Mouse (Mus musculus): ENCODE results near the gene Prss16. TPM values are rescaled to one million over a fixed set of nuclear protein-coding genes. Genes with fewer than 3 reads are reported as not detected.
A peak's percentile ranks its signal among the peaks of the same experiment; 100 is the strongest.

Prss16 gene
- polyA plus RNA-seq, 2 experiments = 0.23 to 0.39 TPM

DNA sequence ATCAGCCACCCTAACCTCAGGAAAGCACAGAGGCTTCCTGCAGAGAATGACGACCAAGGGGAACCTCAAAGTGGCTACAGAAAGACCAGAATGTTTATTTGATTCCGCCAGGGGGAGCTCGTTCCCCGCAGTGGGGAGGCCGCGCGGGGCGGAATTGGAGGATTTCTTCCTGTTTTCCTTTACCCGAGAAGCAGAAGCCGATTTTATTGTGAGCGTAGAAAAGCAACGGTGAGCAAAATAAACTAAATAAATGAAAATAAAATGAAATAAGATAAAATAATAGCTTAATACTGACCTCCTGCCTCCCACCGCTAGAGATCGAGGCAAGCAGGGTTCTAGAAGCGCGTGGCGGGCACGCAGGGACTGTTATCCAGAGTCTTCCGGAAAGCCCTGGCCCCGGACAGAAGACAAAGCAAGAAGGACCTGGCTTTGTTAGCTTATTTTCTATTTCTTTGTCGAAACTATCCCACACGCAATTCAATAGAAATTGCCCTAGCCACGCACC lies 35.3 kb downstream of the Prss16 start:
- DNase-seq (ENCODE audit: low read depth in 3 of 3, low spot score in 3 of 3) = peak; percentile 75 to 87 (median 77)
- H3K9me3 ChIP-seq (ENCODE audit: control insufficient read depth, low read length) = no peaks in the 10 kb centered on the region
- H3K9ac ChIP-seq (replicated peaks) = peak overlapping the region; percentile 76
- H3K4me1 ChIP-seq (replicated peaks; ENCODE audit: control insufficient read depth in 2 of 2, insufficient read depth in 2 of 2, low read length in 1 of 2) = peaks cover 2 to 3% of the 10 kb centered on the region in 2 experiments; a peak in 2 of 4 replicates
- under 1% methylated on average over 23 of the region's 23 CpGs for WGBS (ENCODE audit: insufficient replicate concordance)
- ATAC-seq (ENCODE audit: insufficient read depth) = peak; percentile 83
- peak overlapping the region; percentile 86 for H3K27ac ChIP-seq
- peaks cover 6% of the 10 kb centered on the region for H3K27me3 ChIP-seq (ENCODE audit: control insufficient read depth, insufficient read depth, low read length)
- H3K36me3 ChIP-seq (replicated peaks; ENCODE audit: control insufficient read depth, insufficient read depth, low read depth) = no peaks in the 10 kb centered on the region
- H3K4me2 ChIP-seq (ENCODE audit: low read depth) = peak overlapping the region; percentile 70
- peak overlapping the region; percentile 79 to 100 for H3K4me3 ChIP-seq (ENCODE audit: insufficient read depth in 1 of 2, low read depth in 2 of 2, low read length in 2 of 2)
- peak; percentile 97 for TF ChIP-seq CTCF (IDR thresholded peaks at IDR 0.05; ENCODE audit: low read depth)
- no peak for TF ChIP-seq EP300 (IDR thresholded peaks at IDR 0.05; ENCODE audit: low read depth)

DNA sequence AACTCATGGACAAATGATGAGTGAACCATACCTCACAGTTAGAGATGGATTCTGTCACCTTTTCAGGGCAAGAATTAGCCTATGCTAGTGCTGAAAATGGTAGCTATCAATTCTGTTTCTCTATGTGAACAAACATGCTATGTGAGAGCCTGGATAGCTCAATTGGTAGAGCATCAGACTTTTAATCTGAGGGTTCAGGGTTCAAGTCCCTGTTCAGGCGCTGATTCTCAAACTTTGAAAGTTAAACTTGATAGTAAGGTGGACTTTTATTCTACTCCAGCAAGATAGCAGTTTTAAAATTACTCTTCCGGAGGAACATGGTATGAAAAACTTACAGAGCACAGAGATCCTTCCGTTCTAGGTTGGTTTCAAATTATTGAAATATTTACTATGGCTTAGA lies 37.9 kb downstream of the Prss16 start:
- Histone ChIP-seq H3K36me3 (replicated peaks; ENCODE audit: control insufficient read depth, insufficient read depth, low read depth) (no peaks in the 10 kb centered on the region), H3K9me3 (ENCODE audit: control insufficient read depth, low read length) (no peaks in the 10 kb centered on the region), H3K4me1 (replicated peaks; ENCODE audit: control insufficient read depth in 2 of 2, insufficient read depth in 2 of 2, low read length in 1 of 2) (peaks cover 2 to 3% of the 10 kb centered on the region in 2 experiments; a peak in 2 of 4 replicates), H3K9ac (replicated peaks) (no peak overlapping the region), H3K4me3 (ENCODE audit: insufficient read depth in 1 of 2, low read depth in 2 of 2, low read length in 2 of 2) (no peak overlapping the region), H3K4me2 (ENCODE audit: low read depth) (no peak overlapping the region), H3K27ac (no peak overlapping the region), H3K27me3 (ENCODE audit: control insufficient read depth, insufficient read depth, low read length) (no peaks in the 10 kb centered on the region)
- WGBS (ENCODE audit: insufficient replicate concordance) = 16% methylated on average over 3 of the region's 3 CpGs
- DNase-seq (ENCODE audit: low read depth in 3 of 3, low spot score in 3 of 3) = peak in 1 of 3 experiments; percentile 2
- no peak for TF ChIP-seq CTCF (IDR thresholded peaks at IDR 0.05; ENCODE audit: low read depth)
- no peak for TF ChIP-seq EP300 (IDR thresholded peaks at IDR 0.05; ENCODE audit: low read depth)
- no peak for ATAC-seq (ENCODE audit: insufficient read depth)

DNA sequence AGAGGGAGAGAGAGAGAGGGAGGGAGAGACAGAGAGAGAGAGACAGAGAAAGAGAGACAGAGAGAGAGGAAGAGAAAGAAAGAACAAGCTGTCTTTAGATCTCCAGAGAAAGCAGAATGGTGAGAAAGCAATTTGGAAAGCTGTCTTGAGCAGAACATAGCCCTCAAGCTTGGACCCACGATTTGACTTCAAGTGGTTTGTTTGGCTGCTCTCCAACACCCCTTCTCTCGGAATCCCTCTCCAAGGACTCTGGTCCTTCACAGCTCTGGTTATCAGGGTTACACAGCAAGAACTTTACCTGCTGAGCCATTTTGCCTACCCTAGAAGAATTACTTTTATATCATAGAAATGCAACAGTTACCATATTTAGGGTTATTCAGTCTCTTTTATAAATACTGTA lies 39.7 kb downstream of the Prss16 start:
- Histone ChIP-seq H3K36me3 (replicated peaks; ENCODE audit: control insufficient read depth, insufficient read depth, low read depth) (no peaks in the 10 kb centered on the region), H3K27ac (no peak overlapping the region), H3K4me3 (ENCODE audit: insufficient read depth in 1 of 2, low read depth in 2 of 2, low read length in 2 of 2) (no peak overlapping the region), H3K9ac (replicated peaks) (no peak overlapping the region), H3K9me3 (ENCODE audit: control insufficient read depth, low read length) (no peaks in the 10 kb centered on the region), H3K27me3 (ENCODE audit: control insufficient read depth, insufficient read depth, low read length) (no peaks in the 10 kb centered on the region), H3K4me2 (ENCODE audit: low read depth) (no peak overlapping the region), H3K4me1 (replicated peaks; ENCODE audit: control insufficient read depth in 2 of 2, insufficient read depth in 2 of 2, low read length in 1 of 2) (peaks cover 0 to 3% of the 10 kb centered on the region in 2 experiments; a peak in 2 of 4 replicates)
- DNase-seq (ENCODE audit: low read depth in 3 of 3, low spot score in 3 of 3) = no peak
- 36% methylated on average over 2 of the region's 2 CpGs for WGBS (ENCODE audit: insufficient replicate concordance)
- ATAC-seq (ENCODE audit: insufficient read depth) = no peak
- no peak for TF ChIP-seq CTCF (IDR thresholded peaks at IDR 0.05; ENCODE audit: low read depth)

DNA sequence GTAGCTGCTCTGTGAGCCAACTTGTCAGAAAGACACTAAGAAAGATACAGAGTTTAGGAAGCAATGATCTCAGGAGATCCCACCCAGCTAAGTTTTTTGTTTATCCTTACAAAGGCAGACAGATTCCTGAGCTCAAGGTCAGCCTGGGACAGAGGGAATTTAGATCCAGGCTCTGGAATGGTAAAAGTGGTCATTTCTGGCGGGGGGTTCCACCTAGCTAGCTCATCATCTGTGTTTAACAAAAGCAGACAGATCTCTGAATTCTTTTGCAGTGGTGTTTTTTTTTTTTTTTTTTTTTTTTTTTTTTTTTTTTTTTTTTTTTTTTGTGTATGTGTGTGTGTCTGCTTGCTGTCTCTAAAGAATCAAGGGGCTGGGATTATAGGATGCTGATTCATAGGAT lies 40.3 kb downstream of the Prss16 start:
- no peaks in the 10 kb centered on the region for H3K27me3 ChIP-seq (ENCODE audit: control insufficient read depth, insufficient read depth, low read length)
- TF ChIP-seq CTCF (IDR thresholded peaks at IDR 0.05; ENCODE audit: low read depth) = no peak
- no peak for TF ChIP-seq EP300 (IDR thresholded peaks at IDR 0.05; ENCODE audit: low read depth)
- ATAC-seq (ENCODE audit: insufficient read depth) (no peak), DNase-seq (ENCODE audit: low read depth in 3 of 3, low spot score in 3 of 3) (no peak)
- no peak overlapping the region for H3K4me2 ChIP-seq (ENCODE audit: low read depth)
- 29% methylated on average over 1 of the region's 1 CpGs for WGBS (ENCODE audit: insufficient replicate concordance)
- no peaks in the 10 kb centered on the region for H3K36me3 ChIP-seq (replicated peaks; ENCODE audit: control insufficient read depth, insufficient read depth, low read depth)
- H3K4me3 ChIP-seq (ENCODE audit: insufficient read depth in 1 of 2, low read depth in 2 of 2, low read length in 2 of 2) = no peak overlapping the region
- no peaks in the 10 kb centered on the region for H3K9me3 ChIP-seq (ENCODE audit: control insufficient read depth, low read length)
- H3K9ac ChIP-seq (replicated peaks) = no peak overlapping the region
- H3K4me1 ChIP-seq (replicated peaks; ENCODE audit: control insufficient read depth in 2 of 2, insufficient read depth in 2 of 2, low read length in 1 of 2) = peaks cover 0 to 3% of the 10 kb centered on the region in 2 experiments; a peak in 2 of 4 replicates
- H3K27ac ChIP-seq = no peak overlapping the region

Small RNA genes within 50 kb of the gene (microRNA-seq; reads per million reads assigned to microRNA genes)
- gene Gm44390 (not detected), gene Gm44486 (not detected)

Other genes starting within 250 kb of the Prss16 start
- 8.2 and 9.4 TPM in 2 replicates for gene Hist1h1b, start 229.1 kb downstream of the Prss16 start, polyA plus RNA-seq (2012; rRNA removed)
- 19.7 and 20.6 TPM in 2 replicates for gene Hist1h1b, start 229.1 kb downstream of the Prss16 start, polyA plus RNA-seq (2014; fragmentation: Nextera tagmentation; extraction: Ambion mirVana)
- gene Hist1h3i, start 226.4 kb downstream of the Prss16 start, polyA plus RNA-seq (2012; rRNA removed) = 37.6 and 93.8 TPM in 2 replicates
- 299 and 331 TPM in 2 replicates for gene Hist1h3i, start 226.4 kb downstream of the Prss16 start, polyA plus RNA-seq (2014; fragmentation: Nextera tagmentation; extraction: Ambion mirVana)
- gene Hist1h2an, start 222.5 kb downstream of the Prss16 start, polyA plus RNA-seq (2012; rRNA removed) = 10.9 and 22.9 TPM in 2 replicates
- 12.7 and 14.7 TPM in 2 replicates for gene Hist1h2an, start 222.5 kb downstream of the Prss16 start, polyA plus RNA-seq (2014; fragmentation: Nextera tagmentation; extraction: Ambion mirVana)
- gene Hist1h2bp, start 222.3 kb downstream of the Prss16 start, polyA plus RNA-seq (2012; rRNA removed) = 2.6 and 4.2 TPM in 2 replicates
- 3.0 and 4.1 TPM in 2 replicates for gene Hist1h2bp, start 222.3 kb downstream of the Prss16 start, polyA plus RNA-seq (2014; fragmentation: Nextera tagmentation; extraction: Ambion mirVana)
- 13.1 and 13.4 TPM in 2 replicates for gene Hist1h2bq, start 199.5 kb downstream of the Prss16 start, polyA plus RNA-seq (2012; rRNA removed)
- 16.9 and 21.6 TPM in 2 replicates for gene Hist1h2bq, start 199.5 kb downstream of the Prss16 start, polyA plus RNA-seq (2014; fragmentation: Nextera tagmentation; extraction: Ambion mirVana)
- gene Hist1h2ao, start 199.3 kb downstream of the Prss16 start, polyA plus RNA-seq (2012; rRNA removed) = 0.24 TPM in 1 of 2 replicates, not detected in the other
- gene Hist1h2ao, start 199.3 kb downstream of the Prss16 start, polyA plus RNA-seq (2014; fragmentation: Nextera tagmentation; extraction: Ambion mirVana) = 3.4 TPM in 1 of 2 replicates, not detected in the other
- gene Hist1h4m, start 198.0 kb downstream of the Prss16 start, polyA plus RNA-seq (2012; rRNA removed) = not detected in 2 replicates
- gene Hist1h4m, start 198.0 kb downstream of the Prss16 start, polyA plus RNA-seq (2014; fragmentation: Nextera tagmentation; extraction: Ambion mirVana) = not detected in 2 replicates
- 37.4 and 50.3 TPM in 2 replicates for gene Hist1h4n, start 177.5 kb downstream of the Prss16 start, polyA plus RNA-seq (2012; rRNA removed)
- 33.6 and 35.5 TPM in 2 replicates for gene Hist1h4n, start 177.5 kb downstream of the Prss16 start, polyA plus RNA-seq (2014; fragmentation: Nextera tagmentation; extraction: Ambion mirVana)
- 88.3 and 95.9 TPM in 2 replicates for gene Hist1h2ap, start 176.2 kb downstream of the Prss16 start, polyA plus RNA-seq (2012; rRNA removed)
- 6,830 and 6,963 TPM in 2 replicates for gene Hist1h2ap, start 176.2 kb downstream of the Prss16 start, polyA plus RNA-seq (2014; fragmentation: Nextera tagmentation; extraction: Ambion mirVana)
- gene Hist1h2br, start 176.0 kb downstream of the Prss16 start, polyA plus RNA-seq (2012; rRNA removed) = 3.4 and 9.6 TPM in 2 replicates
- 18.0 and 22.9 TPM in 2 replicates for gene Hist1h2br, start 176.0 kb downstream of the Prss16 start, polyA plus RNA-seq (2014; fragmentation: Nextera tagmentation; extraction: Ambion mirVana)
- 0.30 and 0.41 TPM in 2 replicates for gene Zfp184, start 64.6 kb downstream of the Prss16 start, polyA plus RNA-seq (2012; rRNA removed)
- gene Zfp184, start 64.6 kb downstream of the Prss16 start, polyA plus RNA-seq (2014; fragmentation: Nextera tagmentation; extraction: Ambion mirVana) = 0.50 and 0.82 TPM in 2 replicates
- not detected in 2 replicates for gene Pom121l2, start 28.5 kb downstream of the Prss16 start, polyA plus RNA-seq (2012; rRNA removed)
- gene Pom121l2, start 28.5 kb downstream of the Prss16 start, polyA plus RNA-seq (2014; fragmentation: Nextera tagmentation; extraction: Ambion mirVana) = not detected in 2 replicates
- 8.7 and 17.9 TPM in 2 replicates for gene Hist1h2ah, start 25.8 kb upstream of the Prss16 start, polyA plus RNA-seq (2012; rRNA removed)
- 12.0 TPM in 2 replicates for gene Hist1h2ah, start 25.8 kb upstream of the Prss16 start, polyA plus RNA-seq (2014; fragmentation: Nextera tagmentation; extraction: Ambion mirVana)
- 17.7 and 25.1 TPM in 2 replicates for gene Hist1h2bk, start 26.1 kb upstream of the Prss16 start, polyA plus RNA-seq (2012; rRNA removed)
- gene Hist1h2bk, start 26.1 kb upstream of the Prss16 start, polyA plus RNA-seq (2014; fragmentation: Nextera tagmentation; extraction: Ambion mirVana) = 1.0 and 3.1 TPM in 2 replicates
- 66.4 and 87.2 TPM in 2 replicates for gene Hist1h4i, start 31.6 kb upstream of the Prss16 start, polyA plus RNA-seq (2012; rRNA removed)
- gene Hist1h4i, start 31.6 kb upstream of the Prss16 start, polyA plus RNA-seq (2014; fragmentation: Nextera tagmentation; extraction: Ambion mirVana) = 36.5 and 47.8 TPM in 2 replicates
- 35.2 and 55.3 TPM in 2 replicates for gene Hist1h2ag, start 33.2 kb upstream of the Prss16 start, polyA plus RNA-seq (2012; rRNA removed)
- 15.5 and 18.0 TPM in 2 replicates for gene Hist1h2ag, start 33.2 kb upstream of the Prss16 start, polyA plus RNA-seq (2014; fragmentation: Nextera tagmentation; extraction: Ambion mirVana)
- 21.4 and 38.1 TPM in 2 replicates for gene Hist1h2bj, start 33.5 kb upstream of the Prss16 start, polyA plus RNA-seq (2012; rRNA removed)
- 11.2 and 12.4 TPM in 2 replicates for gene Hist1h2bj, start 33.5 kb upstream of the Prss16 start, polyA plus RNA-seq (2014; fragmentation: Nextera tagmentation; extraction: Ambion mirVana)
- not detected in 2 replicates for gene Vmn1r188, start 74.7 kb upstream of the Prss16 start, polyA plus RNA-seq (2012; rRNA removed)
- gene Vmn1r188, start 74.7 kb upstream of the Prss16 start, polyA plus RNA-seq (2014; fragmentation: Nextera tagmentation; extraction: Ambion mirVana) = not detected in 2 replicates
- not detected in 2 replicates for gene Vmn1r189, start 96.1 kb upstream of the Prss16 start, polyA plus RNA-seq (2012; rRNA removed)
- gene Vmn1r189, start 96.1 kb upstream of the Prss16 start, polyA plus RNA-seq (2014; fragmentation: Nextera tagmentation; extraction: Ambion mirVana) = not detected in 2 replicates
- not detected in 2 replicates for gene Vmn1r191, start 174.2 kb upstream of the Prss16 start, polyA plus RNA-seq (2012; rRNA removed)
- gene Vmn1r191, start 174.2 kb upstream of the Prss16 start, polyA plus RNA-seq (2014; fragmentation: Nextera tagmentation; extraction: Ambion mirVana) = not detected in 2 replicates
- gene Vmn1r192, start 181.4 kb upstream of the Prss16 start, polyA plus RNA-seq (2012; rRNA removed) = not detected in 2 replicates
- not detected in 2 replicates for gene Vmn1r192, start 181.4 kb upstream of the Prss16 start, polyA plus RNA-seq (2014; fragmentation: Nextera tagmentation; extraction: Ambion mirVana)
- not detected in 2 replicates for gene Vmn1r193, start 213.4 kb upstream of the Prss16 start, polyA plus RNA-seq (2012; rRNA removed)
- gene Vmn1r193, start 213.4 kb upstream of the Prss16 start, polyA plus RNA-seq (2014; fragmentation: Nextera tagmentation; extraction: Ambion mirVana) = not detected in 2 replicates
- not detected in 2 replicates for gene Vmn1r194, start 234.5 kb upstream of the Prss16 start, polyA plus RNA-seq (2012; rRNA removed)
- gene Vmn1r194, start 234.5 kb upstream of the Prss16 start, polyA plus RNA-seq (2014; fragmentation: Nextera tagmentation; extraction: Ambion mirVana) = not detected in 2 replicates